Mouse (Mus musculus): ENCODE measurements around the gene Psrc1. TPM values are rescaled to one million over a fixed set of nuclear protein-coding genes. Genes with fewer than 3 reads are reported as not detected.
A peak's percentile ranks its signal among the peaks of the same experiment; 100 is the strongest.

The Psrc1 gene
- polyA plus RNA-seq, 1 experiment from 2014 or later: 19.3 TPM

GRCm38 (mm10) chr3:108386186-108386585, 2.5 kb downstream of the Psrc1 start:
- no peaks in the 10 kb centered on the region for H3K27me3 ChIP-seq (ENCODE audit: control insufficient read depth, insufficient read depth, low read length)
- H3K4me2 ChIP-seq (ENCODE audit: low read length): no peak overlapping the region
- H3K4me3 ChIP-seq (ENCODE audit: control insufficient read depth in 1 of 2, insufficient read depth in 1 of 2, low read depth in 1 of 2, low read length in 2 of 2): no peak overlapping the region
- H3K27ac ChIP-seq (replicated peaks in 1 of 2; ENCODE audit: control insufficient read depth in 1 of 2, insufficient read depth in 1 of 2, low read depth in 2 of 2, low read length in 2 of 2): no peak overlapping the region
- H3K4me1 ChIP-seq (ENCODE audit: control insufficient read depth in 2 of 2, insufficient read depth in 2 of 2, low read length in 2 of 2): peaks cover 16 to 25% of the 10 kb centered on the region in 2 experiments
- H3K9ac ChIP-seq (ENCODE audit: low read length): no peak overlapping the region
- 93% methylated on average over 10 of the region's 10 CpGs for WGBS
- ATAC-seq (ENCODE audit: insufficient number of reproducible peaks, insufficient read depth, low FRiP score, low read depth): no peak
- peaks cover 19% of the 10 kb centered on the region for H3K36me3 ChIP-seq (ENCODE audit: control insufficient read depth, insufficient read depth, low read length)
- no peaks in the 10 kb centered on the region for H3K9me3 ChIP-seq (ENCODE audit: control insufficient read depth, low read length)

GRCm38 (mm10) chr3:108389111-108389545, 5.5 kb downstream of the Psrc1 start:
- H3K4me2 ChIP-seq (ENCODE audit: low read length): peak overlapping the region; percentile 42
- ATAC-seq (ENCODE audit: insufficient number of reproducible peaks, insufficient read depth, low FRiP score, low read depth): peak; percentile 68
- peaks cover 7 to 11% of the 10 kb centered on the region in 2 experiments for H3K4me1 ChIP-seq (ENCODE audit: control insufficient read depth in 2 of 2, insufficient read depth in 2 of 2, low read length in 2 of 2)
- peaks cover 19% of the 10 kb centered on the region for H3K36me3 ChIP-seq (ENCODE audit: control insufficient read depth, insufficient read depth, low read length)
- WGBS: 1% methylated on average over 5 of the region's 5 CpGs
- H3K4me3 ChIP-seq (ENCODE audit: control insufficient read depth in 1 of 2, insufficient read depth in 1 of 2, low read depth in 1 of 2, low read length in 2 of 2): no peak overlapping the region
- H3K27ac ChIP-seq (replicated peaks in 1 of 2; ENCODE audit: control insufficient read depth in 1 of 2, insufficient read depth in 1 of 2, low read depth in 2 of 2, low read length in 2 of 2): no peak overlapping the region
- peak overlapping the region; percentile 49; the same call in 1 of the 2 replicates for H3K9ac ChIP-seq (ENCODE audit: low read length)
- H3K27me3 ChIP-seq (ENCODE audit: control insufficient read depth, insufficient read depth, low read length): 0 out of 2 replicates have a peak, but pooled peaks cover 5% of the 10 kb centered on the region
- H3K9me3 ChIP-seq (ENCODE audit: control insufficient read depth, low read length): no peaks in the 10 kb centered on the region

- ATAC-seq (ENCODE audit: insufficient number of reproducible peaks, insufficient read depth, low FRiP score, low read depth): no peak
- peaks cover 3 to 6% of the 10 kb centered on the region in 2 experiments; a peak in 3 of 4 replicates for H3K4me1 ChIP-seq (ENCODE audit: control insufficient read depth in 2 of 2, insufficient read depth in 2 of 2, low read length in 2 of 2)
- H3K4me2 ChIP-seq (ENCODE audit: low read length): peak overlapping the region; percentile 11; the same call in 1 of the 2 replicates
- H3K4me3 ChIP-seq (ENCODE audit: control insufficient read depth in 1 of 2, insufficient read depth in 1 of 2, low read depth in 1 of 2, low read length in 2 of 2): no peak overlapping the region
- H3K9ac ChIP-seq (ENCODE audit: low read length): 0 out of 2 replicates have a peak overlapping the region, but pooled peaks have one; percentile 16
- 34% methylated on average over 10 of the region's 10 CpGs for WGBS
- H3K9me3 ChIP-seq (ENCODE audit: control insufficient read depth, low read length): no peaks in the 10 kb centered on the region
- no peak overlapping the region for H3K27ac ChIP-seq (replicated peaks in 1 of 2; ENCODE audit: control insufficient read depth in 1 of 2, insufficient read depth in 1 of 2, low read depth in 2 of 2, low read length in 2 of 2)
- 0 out of 2 replicates have a peak, but pooled peaks cover 5% of the 10 kb centered on the region for H3K27me3 ChIP-seq (ENCODE audit: control insufficient read depth, insufficient read depth, low read length)
- H3K36me3 ChIP-seq (ENCODE audit: control insufficient read depth, insufficient read depth, low read length): 0 out of 2 replicates have a peak, but pooled peaks cover 6% of the 10 kb centered on the region
These were observed 8.7 kb downstream of the Psrc1 start for GRCm38 (mm10) chr3:108392299-108392698.

GRCm38 (mm10) chr3:108392793-108393192, 9.2 kb downstream of the Psrc1 start:
- Histone ChIP-seq H3K4me1 (ENCODE audit: control insufficient read depth in 2 of 2, insufficient read depth in 2 of 2, low read length in 2 of 2) (peaks cover 3 to 6% of the 10 kb centered on the region in 2 experiments; a peak in 3 of 4 replicates), H3K4me2 (ENCODE audit: low read length) (peak overlapping the region; percentile 11; the same call in 1 of the 2 replicates), H3K9me3 (ENCODE audit: control insufficient read depth, low read length) (no peaks in the 10 kb centered on the region), H3K4me3 (ENCODE audit: control insufficient read depth in 1 of 2, insufficient read depth in 1 of 2, low read depth in 1 of 2, low read length in 2 of 2) (no peak overlapping the region), H3K9ac (ENCODE audit: low read length) (no peak overlapping the region), H3K27me3 (ENCODE audit: control insufficient read depth, insufficient read depth, low read length) (0 out of 2 replicates have a peak, but pooled peaks cover 5% of the 10 kb centered on the region), H3K27ac (replicated peaks in 1 of 2; ENCODE audit: control insufficient read depth in 1 of 2, insufficient read depth in 1 of 2, low read depth in 2 of 2, low read length in 2 of 2) (no peak overlapping the region), H3K36me3 (ENCODE audit: control insufficient read depth, insufficient read depth, low read length) (0 out of 2 replicates have a peak, but pooled peaks cover 5% of the 10 kb centered on the region)
- 46% methylated on average over 15 of the region's 15 CpGs for WGBS
- ATAC-seq (ENCODE audit: insufficient number of reproducible peaks, insufficient read depth, low FRiP score, low read depth): no peak

GRCm38 (mm10) chr3:108398281-108398680, 14.6 kb downstream of the Psrc1 start:
- Histone ChIP-seq H3K4me1 (ENCODE audit: control insufficient read depth in 2 of 2, insufficient read depth in 2 of 2, low read length in 2 of 2) (no peaks in the 10 kb centered on the region; a peak in 1 of 4 replicates), H3K4me3 (ENCODE audit: control insufficient read depth in 1 of 2, insufficient read depth in 1 of 2, low read depth in 1 of 2, low read length in 2 of 2) (no peak overlapping the region), H3K27me3 (ENCODE audit: control insufficient read depth, insufficient read depth, low read length) (0 out of 2 replicates have a peak, but pooled peaks cover 5% of the 10 kb centered on the region), H3K4me2 (ENCODE audit: low read length) (no peak overlapping the region), H3K27ac (replicated peaks in 1 of 2; ENCODE audit: control insufficient read depth in 1 of 2, insufficient read depth in 1 of 2, low read depth in 2 of 2, low read length in 2 of 2) (no peak overlapping the region), H3K9me3 (ENCODE audit: control insufficient read depth, low read length) (no peaks in the 10 kb centered on the region), H3K9ac (ENCODE audit: low read length) (no peak overlapping the region), H3K36me3 (ENCODE audit: control insufficient read depth, insufficient read depth, low read length) (0 out of 2 replicates have a peak, but pooled peaks cover 3% of the 10 kb centered on the region)
- ATAC-seq (ENCODE audit: insufficient number of reproducible peaks, insufficient read depth, low FRiP score, low read depth): no peak
- 90% methylated on average over 9 of the region's 9 CpGs for WGBS

GRCm38 (mm10) chr3:108400442-108400841, 16.8 kb downstream of the Psrc1 start:
- Histone ChIP-seq H3K9me3 (ENCODE audit: control insufficient read depth, low read length) (no peaks in the 10 kb centered on the region), H3K27ac (replicated peaks in 1 of 2; ENCODE audit: control insufficient read depth in 1 of 2, insufficient read depth in 1 of 2, low read depth in 2 of 2, low read length in 2 of 2) (no peak overlapping the region), H3K36me3 (ENCODE audit: control insufficient read depth, insufficient read depth, low read length) (0 out of 2 replicates have a peak, but pooled peaks cover 3% of the 10 kb centered on the region), H3K9ac (ENCODE audit: low read length) (no peak overlapping the region), H3K27me3 (ENCODE audit: control insufficient read depth, insufficient read depth, low read length) (no peaks in the 10 kb centered on the region), H3K4me3 (ENCODE audit: control insufficient read depth in 1 of 2, insufficient read depth in 1 of 2, low read depth in 1 of 2, low read length in 2 of 2) (no peak overlapping the region), H3K4me1 (ENCODE audit: control insufficient read depth in 2 of 2, insufficient read depth in 2 of 2, low read length in 2 of 2) (no peaks in the 10 kb centered on the region; a peak in 1 of 4 replicates), H3K4me2 (ENCODE audit: low read length) (no peak overlapping the region)
- 74% methylated on average over 5 of the region's 5 CpGs for WGBS
- no peak for ATAC-seq (ENCODE audit: insufficient number of reproducible peaks, insufficient read depth, low FRiP score, low read depth)

- Histone ChIP-seq H3K4me2 (ENCODE audit: low read length) (peak overlapping the region; percentile 47), H3K4me3 (ENCODE audit: control insufficient read depth in 1 of 2, insufficient read depth in 1 of 2, low read depth in 1 of 2, low read length in 2 of 2) (0 out of 4 replicates have a peak overlapping the region, but pooled peaks of 1 of the 2 experiments have one; percentile 2), H3K9me3 (ENCODE audit: control insufficient read depth, low read length) (no peaks in the 10 kb centered on the region), H3K27me3 (ENCODE audit: control insufficient read depth, insufficient read depth, low read length) (0 out of 2 replicates have a peak, but pooled peaks cover under 1% of the 10 kb centered on the region), H3K27ac (replicated peaks in 1 of 2; ENCODE audit: control insufficient read depth in 1 of 2, insufficient read depth in 1 of 2, low read depth in 2 of 2, low read length in 2 of 2) (no peak overlapping the region), H3K4me1 (ENCODE audit: control insufficient read depth in 2 of 2, insufficient read depth in 2 of 2, low read length in 2 of 2) (no peaks in the 10 kb centered on the region; a peak in 1 of 4 replicates), H3K36me3 (ENCODE audit: control insufficient read depth, insufficient read depth, low read length) (0 out of 2 replicates have a peak, but pooled peaks cover 3% of the 10 kb centered on the region), H3K9ac (ENCODE audit: low read length) (no peak overlapping the region)
- 33% methylated on average over 22 of the region's 22 CpGs for WGBS
- ATAC-seq (ENCODE audit: insufficient number of reproducible peaks, insufficient read depth, low FRiP score, low read depth): peak; percentile 79
These were observed 18.3 kb downstream of the Psrc1 start for GRCm38 (mm10) chr3:108401692-108402527.
